Mouse (Mus musculus): ENCODE data around the gene Gucy2g. TPM values are rescaled to one million over a fixed set of nuclear protein-coding genes. Genes with fewer than 3 reads are reported as not detected.
"Not testable (repeated sequence)": the region's sequence is repeated elsewhere in the genome, so short reads cannot be mapped to it uniquely, and the experiment has no call there.

Gene Gucy2g
- total RNA-seq, 1 experiment from 2014 or later = not detected

- ATAC-seq (replicated peaks in 1 of 2; ENCODE audit: insufficient read depth in 1 of 2, low FRiP score in 2 of 2, low TSS enrichment in 1 of 2, low read depth in 1 of 2, poor library complexity in 2 of 2, severe bottlenecking in 2 of 2) = not testable (repeated sequence)
Measured at GRCm38 (mm10) chr19:55152274-55152673, 88.8 kb downstream of the Gucy2g start.

GRCm38 (mm10) chr19:55149646-55150045 is 91.4 kb downstream of the Gucy2g start:
- ATAC-seq (replicated peaks in 1 of 2; ENCODE audit: insufficient read depth in 1 of 2, low FRiP score in 2 of 2, low TSS enrichment in 1 of 2, low read depth in 1 of 2, poor library complexity in 2 of 2, severe bottlenecking in 2 of 2) = no peak

- ATAC-seq (replicated peaks in 1 of 2; ENCODE audit: insufficient read depth in 1 of 2, low FRiP score in 2 of 2, low TSS enrichment in 1 of 2, low read depth in 1 of 2, poor library complexity in 2 of 2, severe bottlenecking in 2 of 2) = no peak
Measured at GRCm38 (mm10) chr19:55148109-55148508, 92.9 kb downstream of the Gucy2g start.

Other genes with a start within 250 kb of the Gucy2g start
- gene Gpam, start 114.0 kb downstream of the Gucy2g start, total RNA-seq (2017) = 16.3 and 19.3 TPM in 2 replicates
- gene Tectb, start 60.5 kb downstream of the Gucy2g start, total RNA-seq (2017) = not detected in 2 replicates
- 92.1 and 157 TPM in 2 replicates for gene Acsl5, start 10.7 kb upstream of the Gucy2g start, total RNA-seq (2017)
- gene Zdhhc6, start 74.8 kb upstream of the Gucy2g start, total RNA-seq (2017) = 35.0 and 56.3 TPM in 2 replicates
- 31.8 and 44.3 TPM in 2 replicates for gene Vti1a, start 75.1 kb upstream of the Gucy2g start, total RNA-seq (2017)